9 mouse cellular contexts compared by ENCODE assay signal in genomic region chr11:117127250-117127837, GRCm38 (mm10). TPM values are rescaled to one million over a fixed set of nuclear protein-coding genes. Genes with fewer than 3 reads are reported as not detected.
A peak's percentile ranks its signal among the peaks of the same experiment; 100 is the strongest.
DNase-seq lines count a peak whose midpoint lies in the region; ATAC-seq lines count a peak whose summit lies in the region.
"Had no signal": no experiment of that assay in that cellular context is flagged by ENCODE, and none has a peak within 500 bp of the region (broad histone marks: within the 10 kb centered on the region; RNA-seq: fewer than 3 reads in every experiment).

No protein-coding gene starts in this region.

- H3K27ac ChIP-seq in lung, embryonic 15.5 days = peak overlapping the region; percentile 76
- peak overlapping the region; percentile 41; the same call in 1 of the 2 replicates for H3K27ac ChIP-seq in liver, embryonic 13.5 days
- H3K27ac ChIP-seq: neural tube, embryonic 12.5 days had no signal

- no peak for DNase-seq in frontal cortex, postnatal 10 days (ENCODE audit: low spot score in 2 of 2)
- DNase-seq in lung, postnatal 14 days = no peak
- no peak for DNase-seq in liver, embryonic 13.5 days
- DNase-seq in thymus, postnatal 25 days = peak; percentile 71
- DNase-seq in spleen, postnatal 4 days (ENCODE audit: low spot score in 2 of 2) = no peak
- no peak for DNase-seq in left cerebral cortex, adult 11 months (ENCODE audit: low spot score)

- H3K9ac ChIP-seq in lung, embryonic 15.5 days = no peak overlapping the region
- H3K9ac ChIP-seq in liver, embryonic 13.5 days = no peak overlapping the region
- H3K9ac ChIP-seq: neural tube, embryonic 12.5 days had no signal

- WGBS in lung, embryonic 15.5 days = 32% methylated on average over 13 of the region's 13 CpGs
- 74% methylated on average over 13 of the region's 13 CpGs for WGBS in liver, embryonic 13.5 days (ENCODE audit: insufficient replicate concordance)

- 0 out of 2 replicates have a peak, but pooled peaks have one; percentile 8 for ATAC-seq in frontal cortex, adult (ENCODE audit: low TSS enrichment)
- 0 out of 2 replicates have a peak, but pooled peaks have one; percentile 20 for ATAC-seq in lung, embryonic 15.5 days (ENCODE audit: borderline replicate concordance, extremely low read depth, low FRiP score, low TSS enrichment)
- ATAC-seq in liver, embryonic 13.5 days (ENCODE audit: low read depth) = no peak

- no peaks in the 10 kb centered on the region for H3K27me3 ChIP-seq in lung, embryonic 15.5 days
- no peaks in the 10 kb centered on the region for H3K27me3 ChIP-seq in liver, embryonic 13.5 days
- H3K27me3 ChIP-seq: neural tube, embryonic 12.5 days had no signal

- no peak overlapping the region for H3K4me3 ChIP-seq in lung, embryonic 15.5 days
- no peak overlapping the region for H3K4me3 ChIP-seq in liver, embryonic 13.5 days (replicated peaks)
- H3K4me3 ChIP-seq: neural tube, embryonic 12.5 days had no signal

- H3K4me2 ChIP-seq in lung, embryonic 15.5 days = no peak overlapping the region
- no peak overlapping the region for H3K4me2 ChIP-seq in liver, embryonic 13.5 days
- H3K4me2 ChIP-seq: neural tube, embryonic 12.5 days had no signal

- peaks cover 12% of the 10 kb centered on the region; the same call in 1 of the 2 replicates for H3K36me3 ChIP-seq in lung, embryonic 15.5 days
- H3K36me3 ChIP-seq in liver, embryonic 13.5 days = peaks cover 17% of the 10 kb centered on the region; the same call in 1 of the 2 replicates

- no peaks in the 10 kb centered on the region for H3K9me3 ChIP-seq in lung, embryonic 15.5 days
- H3K9me3 ChIP-seq in liver, embryonic 13.5 days (replicated peaks) = no peaks in the 10 kb centered on the region
- H3K9me3 ChIP-seq: neural tube, embryonic 12.5 days had no signal

- H3K4me1 ChIP-seq in lung, embryonic 15.5 days = peaks cover 69% of the 10 kb centered on the region
- peaks cover 39% of the 10 kb centered on the region for H3K4me1 ChIP-seq in liver, embryonic 13.5 days (replicated peaks)

RNA-seq across cellular contexts. Expression of gene Sec14l1, which starts 12.4 kb away (rescaled TPM):
- 68.9 and 73.9 TPM in 2 replicates for polyA plus RNA-seq in lung, embryonic 15.5 days (2015; fragmentation: Nextera tagmentation; extraction: Ambion mirVana)
- 19.7 and 23.2 TPM in 2 replicates for polyA plus RNA-seq in liver, embryonic 13.5 days (2015; fragmentation: Nextera tagmentation; extraction: Ambion mirVana)
